Mouse (Mus musculus): ENCODE measurements around the gene Raet1e. TPM values are rescaled to one million over a fixed set of nuclear protein-coding genes. Genes with fewer than 3 reads are reported as not detected.
"Not testable (repeated sequence)": the region's sequence is repeated elsewhere in the genome, so short reads cannot be mapped to it uniquely, and the experiment has no call there.

Raet1e gene
- total RNA-seq, 2 experiments from 2014 or later = not detected

GRCm38 (mm10) chr10:22272914-22273683 lies 114.7 kb downstream of the Raet1e start:
- not testable (repeated sequence) for DNase-seq (ENCODE audit: low spot score in 2 of 2)

DNA sequence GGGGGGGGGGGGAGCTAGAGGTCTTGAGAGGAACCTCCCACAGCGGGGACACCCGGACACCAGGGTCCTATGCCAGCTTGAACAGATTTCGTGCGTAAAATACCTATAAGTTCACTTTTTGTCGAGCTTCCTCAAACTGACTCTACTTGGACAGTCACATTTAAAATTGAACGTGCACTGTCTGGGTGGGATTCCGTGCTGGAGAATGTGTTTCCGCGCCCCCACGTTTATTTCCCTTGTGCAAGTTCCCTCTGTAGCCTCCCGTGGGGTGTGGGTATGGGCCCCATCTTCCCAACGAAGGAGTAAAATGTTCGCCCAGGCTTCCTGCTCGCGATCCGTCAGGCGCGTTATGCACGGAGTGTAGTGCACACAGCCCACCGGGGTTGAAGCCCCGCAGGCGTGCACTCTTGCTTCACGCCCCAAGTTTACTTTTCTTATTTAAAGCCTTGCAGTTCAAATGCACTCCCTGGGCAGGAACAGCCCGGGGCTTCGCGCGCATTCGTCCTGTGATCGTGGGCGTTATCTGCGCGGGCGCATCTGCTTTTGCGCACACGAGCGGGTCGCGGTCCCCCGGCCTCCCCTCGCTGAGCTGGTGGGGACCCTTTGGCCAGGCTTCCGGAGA lies 115.4 kb downstream of the Raet1e start:
- no peak for DNase-seq (ENCODE audit: low spot score in 2 of 2)

DNA sequence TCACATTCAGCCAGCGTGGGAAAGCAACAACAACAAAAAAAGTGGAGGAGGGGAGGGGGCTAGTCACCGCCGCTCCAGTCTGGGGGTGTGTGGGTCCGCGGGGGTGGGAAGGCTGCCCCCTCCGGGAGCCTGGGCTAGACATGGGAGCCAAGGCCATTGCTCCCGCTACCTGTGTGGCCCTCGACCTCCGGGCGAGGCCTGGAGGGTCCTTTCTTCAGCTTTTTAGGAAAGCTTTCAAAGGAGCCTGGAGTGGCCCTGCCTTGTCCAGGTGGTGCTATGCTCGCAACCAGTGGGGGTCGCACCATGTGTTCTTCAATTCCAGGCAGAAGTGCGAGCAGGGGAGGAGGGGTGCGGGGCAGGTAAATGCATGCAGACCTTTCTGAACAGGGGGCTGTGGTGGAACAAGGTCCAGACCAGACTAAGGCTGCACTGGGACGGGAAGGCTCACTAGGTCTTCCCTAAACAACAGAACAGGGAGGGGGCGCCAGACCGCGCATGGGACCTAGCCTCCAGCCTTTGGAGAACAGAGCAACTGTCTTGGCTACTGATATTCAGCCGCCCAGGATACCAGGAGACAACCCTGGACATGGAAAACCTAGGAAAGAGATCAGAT lies 116.2 kb downstream of the Raet1e start:
- DNase-seq (ENCODE audit: low spot score in 2 of 2) = no peak

DNA sequence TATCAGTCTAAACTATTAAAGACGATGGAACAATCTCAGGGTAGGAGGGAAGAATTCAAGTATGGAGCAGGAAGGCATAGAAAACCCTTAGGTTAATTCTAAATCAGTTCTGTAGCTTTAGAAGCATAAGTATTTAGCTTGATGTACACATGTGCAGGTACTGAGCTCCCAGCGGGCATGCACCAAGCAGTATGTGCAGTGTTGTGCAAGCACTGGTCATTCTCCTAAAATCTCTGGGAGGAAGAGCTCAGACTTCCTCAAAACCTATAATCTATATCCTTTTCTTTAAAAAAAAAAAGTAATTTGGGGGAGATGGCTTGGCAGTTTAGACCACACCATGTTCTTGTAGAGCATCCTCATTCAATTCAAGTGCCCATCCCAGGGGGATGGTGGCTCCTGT lies 120.1 kb downstream of the Raet1e start:
- not testable (repeated sequence) for DNase-seq (ENCODE audit: low spot score in 2 of 2)

- no peak for DNase-seq (ENCODE audit: low spot score in 2 of 2)
Measured at GRCm38 (mm10) chr10:22282816-22283215, 124.4 kb downstream of the Raet1e start.

- DNase-seq (ENCODE audit: low spot score in 2 of 2) = no peak
Measured at GRCm38 (mm10) chr10:22295676-22296075, 137.3 kb downstream of the Raet1e start.

DNA sequence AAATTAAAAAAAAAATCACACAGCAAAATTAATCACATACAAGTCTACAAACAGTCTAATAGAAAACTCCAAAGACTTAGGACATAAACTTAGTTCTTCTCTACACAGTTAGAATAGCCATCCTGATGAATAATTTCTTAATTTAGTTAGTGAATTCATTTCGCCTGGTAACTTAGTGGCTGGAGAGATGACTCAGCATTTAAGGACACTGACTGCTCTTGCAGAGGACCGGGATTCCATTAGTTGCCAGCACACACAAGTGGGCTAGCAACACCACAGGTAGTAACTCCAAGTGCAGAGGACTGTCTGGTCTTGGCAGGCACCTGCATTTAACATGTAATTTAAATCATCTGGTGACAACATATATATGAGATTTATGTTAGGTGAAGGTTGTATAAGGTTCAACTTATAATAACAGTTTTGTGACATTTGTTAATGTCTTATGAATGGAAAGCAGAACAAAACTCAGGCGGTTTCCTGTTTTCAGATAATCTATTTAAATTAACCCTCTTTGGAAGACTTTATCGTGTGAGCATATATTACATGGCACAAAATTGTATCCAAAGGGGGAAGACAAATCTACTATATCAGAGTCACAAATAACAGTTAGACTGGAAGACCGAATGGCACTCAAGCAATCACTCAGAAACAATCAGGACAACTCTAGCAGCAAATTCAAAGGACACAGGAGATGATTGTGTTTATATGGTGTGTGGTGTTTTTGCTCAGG lies 138.8 kb downstream of the Raet1e start:
- no peak for DNase-seq (ENCODE audit: low spot score in 2 of 2)

DNA sequence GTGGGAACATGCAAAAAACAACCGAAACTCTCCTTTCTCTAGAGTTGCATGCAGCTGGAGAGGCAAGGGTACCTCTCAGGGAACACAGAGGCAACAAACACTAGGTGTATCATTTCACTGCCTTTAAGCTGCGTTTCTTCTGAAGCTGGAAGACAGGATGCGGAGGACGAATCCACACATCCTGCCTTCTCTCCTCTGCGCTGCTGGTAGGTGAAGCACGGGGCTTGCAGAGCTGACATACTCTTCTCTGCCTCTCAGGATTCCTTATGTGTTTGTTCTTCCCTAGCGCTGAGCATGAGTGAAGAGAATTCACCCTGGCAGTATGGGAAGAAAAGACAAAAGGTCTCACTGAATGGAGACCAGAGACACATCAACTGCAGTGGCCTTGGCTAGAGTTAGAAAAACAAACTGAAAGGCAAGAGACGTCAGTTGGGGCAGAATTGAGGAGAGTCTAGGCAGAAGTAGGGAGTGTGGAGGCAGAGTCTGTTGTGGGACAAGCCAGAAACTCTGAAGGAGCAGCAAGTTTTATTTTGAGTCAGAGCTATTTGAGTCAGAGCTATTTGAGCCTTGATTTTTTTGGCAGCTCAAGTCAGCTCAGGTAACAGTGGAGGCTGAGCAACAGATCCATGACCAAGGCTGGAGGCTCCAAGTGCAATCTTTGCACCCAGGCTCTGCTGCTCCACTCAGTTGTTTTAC lies 139.5 kb downstream of the Raet1e start:
- DNase-seq (ENCODE audit: low spot score in 2 of 2) = no peak

DNA sequence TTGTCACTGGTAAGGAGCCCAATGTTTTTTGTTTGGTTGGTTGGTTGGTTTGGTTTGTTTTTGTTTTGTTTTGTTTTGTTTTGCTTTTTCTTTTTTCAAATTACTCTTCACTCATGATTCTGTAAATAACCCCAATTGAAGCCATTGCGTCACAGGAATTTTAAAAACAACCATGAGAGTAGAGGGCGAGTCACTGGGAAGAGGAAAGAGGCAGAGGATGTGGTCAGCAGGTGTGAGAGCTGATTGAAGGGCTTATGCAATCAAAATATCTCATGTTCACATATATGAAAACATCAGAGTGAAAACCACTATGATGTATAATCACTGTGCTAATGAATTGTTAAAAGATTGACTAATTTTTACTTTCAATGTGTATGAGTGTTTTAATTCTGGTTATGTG lies 141.0 kb downstream of the Raet1e start:
- no peak for DNase-seq (ENCODE audit: low spot score in 2 of 2)

DNA sequence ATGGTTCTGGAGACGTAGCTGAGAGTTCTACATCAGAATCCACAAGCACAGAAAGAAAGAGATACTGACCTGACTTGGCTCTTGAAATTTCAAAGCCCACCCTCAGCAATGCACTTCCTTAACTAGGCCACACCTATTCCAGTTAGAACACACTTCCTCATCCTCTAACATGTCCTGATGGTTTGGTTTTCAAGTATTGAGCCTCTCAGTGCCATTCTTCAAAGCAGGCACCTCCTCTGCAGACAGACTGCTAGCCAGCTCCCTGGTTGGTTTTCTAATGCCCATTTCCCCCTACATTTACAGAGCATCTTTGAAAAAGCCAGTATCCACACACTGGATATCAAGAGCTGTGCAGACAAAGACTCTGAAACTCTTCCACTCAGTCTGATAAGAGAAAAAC lies 143.3 kb downstream of the Raet1e start:
- DNase-seq (ENCODE audit: low spot score in 2 of 2) = no peak

DNA sequence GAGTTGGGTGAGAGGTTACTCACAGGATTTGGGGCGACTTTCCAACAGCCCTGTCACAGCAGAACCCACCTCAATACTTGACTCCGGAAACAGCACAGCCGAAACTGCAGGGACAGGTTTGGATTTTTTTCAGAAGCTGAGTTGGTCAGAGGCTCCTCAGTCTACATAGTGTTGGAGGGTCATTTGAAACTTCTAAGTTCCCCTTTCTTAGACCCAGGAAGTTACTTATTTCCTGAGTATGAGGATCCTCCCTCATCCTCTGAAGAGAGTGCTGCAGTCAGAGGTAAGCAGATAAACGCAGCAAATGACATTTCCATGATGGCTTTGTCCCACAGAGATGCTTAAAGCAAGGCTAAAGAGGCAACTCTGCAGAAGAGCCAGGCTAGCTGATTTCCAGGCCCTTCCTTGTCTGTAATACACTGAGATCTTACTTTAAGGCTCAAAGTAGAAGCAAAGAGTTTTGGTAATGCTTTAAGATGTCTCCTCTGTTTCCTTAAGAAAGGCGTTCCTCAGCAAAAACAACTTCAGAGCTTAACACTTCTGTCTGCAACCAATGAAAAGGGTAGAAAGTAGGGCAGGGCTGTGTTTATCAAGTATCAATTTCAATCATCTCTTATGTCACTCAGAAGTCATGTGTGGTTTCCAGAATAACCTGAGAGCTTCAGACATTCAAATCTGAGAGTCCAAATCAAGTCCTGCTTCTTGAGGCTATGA lies 144.1 kb downstream of the Raet1e start:
- DNase-seq (ENCODE audit: low spot score in 2 of 2) = no peak

DNA sequence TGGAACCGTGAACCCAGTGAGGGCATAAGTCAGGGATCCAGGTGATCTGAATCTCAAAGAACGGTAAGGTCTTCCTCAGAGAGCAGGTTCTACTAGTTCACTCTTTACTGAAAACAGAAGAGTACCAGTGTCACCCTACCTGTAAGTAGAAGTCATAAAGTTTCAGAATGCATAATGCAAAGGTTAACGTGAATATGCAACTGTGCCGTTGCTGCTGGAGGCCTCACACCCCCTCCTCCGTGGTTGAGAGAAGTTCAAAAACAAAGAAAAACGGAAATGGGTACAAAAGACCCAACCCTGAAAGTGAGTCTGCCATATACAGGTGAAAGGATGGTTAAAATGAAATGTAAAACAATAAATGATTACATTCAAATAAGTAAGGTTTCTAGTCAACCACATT lies 145.4 kb downstream of the Raet1e start:
- no peak for DNase-seq (ENCODE audit: low spot score in 2 of 2)

DNA sequence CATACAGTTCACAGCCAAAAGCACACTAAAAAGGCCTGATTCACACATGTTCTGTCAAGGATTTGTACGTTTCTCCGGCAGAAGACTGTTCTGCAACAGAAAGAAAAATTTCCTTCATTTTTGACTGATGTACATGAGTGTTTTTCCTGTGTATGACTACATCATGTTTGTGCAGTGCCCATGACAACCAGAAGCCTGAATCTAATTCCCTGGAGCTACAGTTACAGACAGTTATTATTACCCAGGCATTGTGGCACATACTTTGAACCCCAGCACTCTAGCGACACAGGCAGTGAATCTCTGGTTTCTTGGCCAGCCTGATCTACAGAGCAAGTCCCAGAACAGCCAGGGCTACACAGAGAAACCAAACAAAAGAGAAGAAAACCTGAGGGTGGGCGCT lies 147.4 kb downstream of the Raet1e start:
- no peak for DNase-seq (ENCODE audit: low spot score in 2 of 2)

DNA sequence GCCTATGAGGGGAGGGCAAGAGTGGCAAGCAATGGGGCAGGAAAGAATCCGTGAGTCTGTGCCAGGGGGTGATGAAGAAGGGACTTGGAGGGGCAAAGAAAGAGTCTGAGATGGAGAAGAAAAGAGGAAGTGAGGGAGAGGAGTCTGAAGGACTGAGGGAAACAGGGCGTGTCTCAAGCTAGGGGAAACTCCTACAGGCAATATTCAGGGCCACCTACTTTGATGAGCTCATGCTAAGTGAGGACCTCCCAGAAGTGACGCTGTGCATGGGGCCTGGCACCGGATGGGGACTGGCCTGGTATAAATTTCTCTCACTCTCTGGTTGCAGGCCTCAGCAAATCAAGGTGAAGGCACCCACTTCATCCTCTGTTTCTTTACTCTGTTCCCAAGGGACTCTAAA lies 148.1 kb downstream of the Raet1e start:
- no peak for DNase-seq (ENCODE audit: low spot score in 2 of 2)

GRCm38 (mm10) chr10:22308221-22308620 lies 149.9 kb downstream of the Raet1e start:
- DNase-seq (ENCODE audit: low spot score in 2 of 2) = no peak

GRCm38 (mm10) chr10:22322858-22323257 lies 164.5 kb downstream of the Raet1e start:
- DNase-seq (ENCODE audit: low spot score in 2 of 2) = no peak

GRCm38 (mm10) chr10:22345721-22346120 lies 187.4 kb downstream of the Raet1e start:
- not testable (repeated sequence) for DNase-seq (ENCODE audit: low spot score in 2 of 2)

- not testable (repeated sequence) for DNase-seq (ENCODE audit: low spot score in 2 of 2)
Measured at GRCm38 (mm10) chr10:22353548-22354195, 195.3 kb downstream of the Raet1e start.

DNA sequence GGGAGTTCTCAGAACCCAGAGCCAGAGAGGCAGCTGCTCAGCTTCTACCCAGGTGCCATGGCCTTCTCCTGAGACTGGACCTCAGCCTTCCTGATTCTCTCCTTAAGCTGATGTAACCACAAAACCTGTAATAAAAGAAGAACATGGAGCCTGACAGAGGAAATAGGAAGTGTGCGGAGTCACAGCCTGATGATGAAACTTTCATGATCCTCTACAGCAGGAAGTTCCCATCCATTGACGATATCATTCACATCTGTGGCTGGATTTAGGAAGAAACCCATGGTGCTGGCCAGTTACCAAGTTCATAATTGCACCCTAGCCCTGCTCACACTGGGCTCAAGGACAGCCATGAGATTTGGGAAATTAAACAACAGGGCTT lies 195.8 kb downstream of the Raet1e start:
- DNase-seq (ENCODE audit: low spot score in 2 of 2) = not testable (repeated sequence)

DNA sequence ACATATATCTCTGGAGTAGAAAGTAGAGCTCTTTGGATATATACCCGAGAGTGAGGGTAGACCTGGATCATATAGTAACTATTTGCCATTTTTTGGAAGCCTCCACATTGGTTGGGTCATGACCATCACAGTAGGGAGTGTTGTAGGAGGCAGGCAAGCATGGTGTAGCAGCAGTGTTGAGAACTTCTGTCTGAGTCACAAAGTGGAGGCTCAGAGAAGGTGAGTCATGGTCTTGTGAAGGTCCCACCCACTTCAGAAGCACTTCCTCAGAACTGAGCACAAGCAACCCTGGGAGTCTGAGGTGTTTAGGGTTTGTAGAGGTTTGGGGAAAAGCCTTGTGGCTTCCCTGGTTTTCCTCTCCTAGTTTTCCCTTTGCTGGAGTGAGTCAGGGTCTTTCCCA lies 199.0 kb downstream of the Raet1e start:
- not testable (repeated sequence) for DNase-seq (ENCODE audit: low spot score in 2 of 2)
